Mouse (Mus musculus) gastrocnemius, postnatal 10 days (tissue): ENCODE results near the gene Gm45261. TPM values are rescaled to one million over a fixed set of nuclear protein-coding genes. Genes with fewer than 3 reads are reported as not detected.

Experiments
- DNase-seq: peaks from one replicate; pipeline ENCODE4 v3.0.0; 2021; ENCODE audit warnings: mixed read lengths
- long read RNA-seq, 2 experiments: library from polyadenylated mRNA; stranded (forward); transcript quantifications; one replicate each; pipeline ENCODE4 v2.0.0; 2021
- total RNA-seq, 2 experiments: library from RNA; stranded (reverse); gene quantifications; 2 replicates each; pipeline ENCODE4 v1.2.3; 2021

Gm45261 gene
- total RNA-seq: not detected
- long read RNA-seq, experiment 1: 0 reads
- long read RNA-seq, experiment 2: 0 reads

- DNase-seq: no peak
These were observed at the start of gene Gm45261 for GRCm38 (mm10) chr1:80461348-80461747. Gene Gm45261 (minus strand): TSS chr1:80461448.

GRCm38 (mm10) chr1:80504757-80505156 is 43.5 kb upstream of the Gm45261 start:
- DNase-seq: no peak

- DNase-seq: no peak
These were observed 42.8 kb upstream of the Gm45261 start for GRCm38 (mm10) chr1:80504081-80504480.

- no peak for DNase-seq
These were observed 41.4 kb upstream of the Gm45261 start for GRCm38 (mm10) chr1:80502456-80503165.

- DNase-seq: no peak
These were observed 38.0 kb upstream of the Gm45261 start for GRCm38 (mm10) chr1:80499264-80499663.

GRCm38 (mm10) chr1:80496360-80496759 is 35.1 kb upstream of the Gm45261 start:
- DNase-seq: no peak

- no peak for DNase-seq
These were observed 22.2 kb upstream of the Gm45261 start for GRCm38 (mm10) chr1:80483419-80483818.

- DNase-seq: no peak
These were observed 13.7 kb upstream of the Gm45261 start for GRCm38 (mm10) chr1:80474942-80475341.

- DNase-seq: no peak
These were observed 11.1 kb upstream of the Gm45261 start for GRCm38 (mm10) chr1:80472395-80472794.

- no peak for DNase-seq
These were observed 1.3 kb downstream of the Gm45261 start for GRCm38 (mm10) chr1:80459923-80460322.

GRCm38 (mm10) chr1:80459477-80459876 is 1.8 kb downstream of the Gm45261 start:
- no peak for DNase-seq

- DNase-seq: no peak
These were observed 7.3 kb downstream of the Gm45261 start for GRCm38 (mm10) chr1:80453971-80454370.

- no peak for DNase-seq
These were observed 9.2 kb downstream of the Gm45261 start for GRCm38 (mm10) chr1:80451914-80452549.

GRCm38 (mm10) chr1:80447554-80447953 is 13.7 kb downstream of the Gm45261 start:
- DNase-seq: no peak

GRCm38 (mm10) chr1:80440911-80441310 is 20.3 kb downstream of the Gm45261 start:
- no peak for DNase-seq

- no peak for DNase-seq
These were observed 22.7 kb downstream of the Gm45261 start for GRCm38 (mm10) chr1:80438506-80438905.

GRCm38 (mm10) chr1:80427946-80428345 is 33.3 kb downstream of the Gm45261 start:
- DNase-seq: no peak

- no peak for DNase-seq
These were observed 33.8 kb downstream of the Gm45261 start for GRCm38 (mm10) chr1:80427425-80427824.

- no peak for DNase-seq
These were observed 36.6 kb downstream of the Gm45261 start for GRCm38 (mm10) chr1:80424666-80425065.

- no peak for DNase-seq
These were observed 42.8 kb downstream of the Gm45261 start for GRCm38 (mm10) chr1:80418321-80419045.

GRCm38 (mm10) chr1:80416329-80416728 is 44.9 kb downstream of the Gm45261 start:
- DNase-seq: no peak

GRCm38 (mm10) chr1:80412521-80412920 is 48.7 kb downstream of the Gm45261 start:
- no peak for DNase-seq
